Mouse (Mus musculus) stomach, embryonic 16.5 days (tissue): ENCODE data around the gene Mrnip. TPM values are rescaled to one million over a fixed set of nuclear protein-coding genes. Genes with fewer than 3 reads are reported as not detected.

Experiments
- ATAC-seq: fragments of 200-750 bp; cut with Nextera tagmentation; 2 replicates; pipeline ENCODE4 v1.8.0; 2017; ENCODE audit warnings: moderate number of reproducible peaks, moderate TSS enrichment; ENCODE audit not compliant: insufficient read depth, low FRiP score
- H3K27ac ChIP-seq: fragments of 300-500 bp; sonication (generic); 2 replicates; pipeline ENCODE4 v1.5.1; 2014; ENCODE audit warnings: low read length
- H3K27me3 ChIP-seq: fragments of 300-500 bp; sonication (generic); 2 replicates; pipeline ENCODE4 v1.6.1; 2014; ENCODE audit warnings: low read length, control low read depth, mixed read lengths; ENCODE audit not compliant: control insufficient read depth, insufficient read depth
- H3K36me3 ChIP-seq: fragments of 300-500 bp; sonication (generic); 2 replicates; pipeline ENCODE4 v1.6.1; 2014; ENCODE audit warnings: low read length; ENCODE audit not compliant: control insufficient read depth, insufficient read depth
- H3K4me1 ChIP-seq: fragments of 300-500 bp; sonication (generic); 2 replicates; pipeline ENCODE4 v1.6.1; 2014; ENCODE audit warnings: low read length, control low read depth, mixed read lengths; ENCODE audit not compliant: control insufficient read depth, insufficient read depth
- H3K4me2 ChIP-seq: fragments of 300-500 bp; sonication (generic); 2 replicates; pipeline ENCODE4 v1.6.1; 2014; ENCODE audit warnings: low read depth, low read length, mixed read lengths
- H3K4me3 ChIP-seq: fragments of 300-500 bp; sonication (generic); replicated peaks from 2 replicates; pipeline ENCODE4 v1.5.1; 2014; ENCODE audit warnings: mild to moderate bottlenecking, low read length
- H3K9ac ChIP-seq: fragments of 300-500 bp; sonication (generic); 2 replicates; pipeline ENCODE4 v1.6.1; 2014; ENCODE audit warnings: low read length
- H3K9me3 ChIP-seq: fragments of 300-500 bp; sonication (generic); replicated peaks from 2 replicates; pipeline ENCODE4 v1.6.1; 2016; ENCODE audit warnings: low read length, control low read depth; ENCODE audit not compliant: control insufficient read depth
- WGBS: fragments of 180-500 bp; shearing (Covaris S2); extraction: QIAGEN DNeasy Blood & Tissue Kit; methylation state at CpG from one replicate; pipeline ENCODE4 v1.1.7; 2014; 5-methylcytosine and 5-hydroxymethylcytosine counted together
- polyA plus RNA-seq: library from polyadenylated mRNA; unstranded; fragments of >200 nt; fragmentation: Nextera tagmentation; extraction: Ambion mirVana; gene quantifications from 2 replicates; pipeline ENCODE4 v1.2.1, GENCODE M21; 2015

Gene Mrnip
- polyA plus RNA-seq, 1 experiment from 2014 or later, result 12.5 TPM

- H3K9me3 ChIP-seq, result no peaks in the 10 kb centered on the region
- H3K27me3 ChIP-seq, result no peaks in the 10 kb centered on the region
- H3K36me3 ChIP-seq, result peaks cover 23% of the 10 kb centered on the region
- peaks cover 8% of the 10 kb centered on the region for H3K4me1 ChIP-seq
- no peak for ATAC-seq
- H3K4me2 ChIP-seq, result no peak overlapping the region
- H3K27ac ChIP-seq, result no peak overlapping the region
- H3K9ac ChIP-seq, result no peak overlapping the region
- no peak overlapping the region for H3K4me3 ChIP-seq
- WGBS, result 97% methylated on average over 14 of the region's 14 CpGs
These were observed 33.1 kb downstream of the Mrnip start for GRCm38 (mm10) chr11:50207344-50207743.

GRCm38 (mm10) chr11:50208039-50208438 lies 33.8 kb downstream of the Mrnip start:
- no peak overlapping the region for H3K4me3 ChIP-seq
- peaks cover 14% of the 10 kb centered on the region for H3K4me1 ChIP-seq
- ATAC-seq, result no peak
- no peaks in the 10 kb centered on the region for H3K9me3 ChIP-seq
- no peak overlapping the region for H3K27ac ChIP-seq
- peaks cover 23% of the 10 kb centered on the region for H3K36me3 ChIP-seq
- no peaks in the 10 kb centered on the region for H3K27me3 ChIP-seq
- 92% methylated on average over 5 of the region's 5 CpGs for WGBS
- no peak overlapping the region; the same call in 1 of the 2 replicates for H3K4me2 ChIP-seq
- H3K9ac ChIP-seq, result no peak overlapping the region

- WGBS, result under 1% methylated on average over 24 of the region's 24 CpGs
- Histone ChIP-seq H3K27ac (peak overlapping the region; percentile 99), H3K4me3 (peak overlapping the region; percentile 99), H3K4me1 (peaks cover 16% of the 10 kb centered on the region), H3K4me2 (peak overlapping the region; percentile 79), H3K36me3 (peaks cover 13% of the 10 kb centered on the region; the same call in 1 of the 2 replicates), H3K9ac (peak overlapping the region; percentile 97), H3K9me3 (no peaks in the 10 kb centered on the region), H3K27me3 (no peaks in the 10 kb centered on the region)
- peak; percentile 96 for ATAC-seq
These were observed 35.9 kb downstream of the Mrnip start for GRCm38 (mm10) chr11:50210101-50210504.

- WGBS, result under 1% methylated on average over 48 of the region's 48 CpGs
- peaks cover 19% of the 10 kb centered on the region for H3K4me1 ChIP-seq
- peak within 1 kb of the TSS; percentile 97 for H3K9ac ChIP-seq
- no peaks in the 10 kb centered on the region for H3K9me3 ChIP-seq
- ATAC-seq, result peak; percentile 57
- H3K36me3 ChIP-seq, result peaks cover 9% of the 10 kb centered on the region; the same call in 1 of the 2 replicates
- H3K27ac ChIP-seq, result peak within 1 kb of the TSS; percentile 99
- H3K27me3 ChIP-seq, result no peaks in the 10 kb centered on the region
- H3K4me2 ChIP-seq, result peak within 1 kb of the TSS; percentile 79
- H3K4me3 ChIP-seq, result peak within 1 kb of the TSS; percentile 99
These were observed 36.4 kb downstream of the Mrnip start, which contains the start of the genes Sqstm1 and Mgat4b for GRCm38 (mm10) chr11:50210505-50211151. TSS of gene Sqstm1 (minus strand) at chr11:50210827. TSS of gene Mgat4b (plus strand) at chr11:50210890.

- peak overlapping the region; percentile 99 for H3K4me3 ChIP-seq
- no peaks in the 10 kb centered on the region for H3K9me3 ChIP-seq
- H3K4me2 ChIP-seq, result peak overlapping the region; percentile 79
- H3K27ac ChIP-seq, result no peak overlapping the region
- peak overlapping the region; percentile 97 for H3K9ac ChIP-seq
- H3K27me3 ChIP-seq, result no peaks in the 10 kb centered on the region
- peaks cover 1% of the 10 kb centered on the region; the same call in 1 of the 2 replicates for H3K36me3 ChIP-seq
- 86% methylated on average over 3 of the region's 3 CpGs for WGBS
- ATAC-seq, result no peak
- H3K4me1 ChIP-seq, result peaks cover 25% of the 10 kb centered on the region
These were observed 37.2 kb downstream of the Mrnip start for GRCm38 (mm10) chr11:50211322-50212059.

- H3K27ac ChIP-seq, result no peak overlapping the region
- H3K4me2 ChIP-seq, result no peak overlapping the region
- H3K9ac ChIP-seq, result no peak overlapping the region
- ATAC-seq, result no peak
- H3K9me3 ChIP-seq, result no peaks in the 10 kb centered on the region
- no peak overlapping the region for H3K4me3 ChIP-seq
- H3K4me1 ChIP-seq, result peaks cover 25% of the 10 kb centered on the region
- no peaks in the 10 kb centered on the region for H3K27me3 ChIP-seq
- 64% methylated on average over 3 of the region's 3 CpGs for WGBS
- no peaks in the 10 kb centered on the region for H3K36me3 ChIP-seq
These were observed 38.0 kb downstream of the Mrnip start for GRCm38 (mm10) chr11:50212060-50212739.

- H3K4me1 ChIP-seq, result peaks cover 25% of the 10 kb centered on the region
- no peaks in the 10 kb centered on the region for H3K36me3 ChIP-seq
- no peaks in the 10 kb centered on the region for H3K9me3 ChIP-seq
- peak overlapping the region; percentile 3 for H3K27ac ChIP-seq
- H3K9ac ChIP-seq, result no peak overlapping the region
- no peak overlapping the region for H3K4me3 ChIP-seq
- 49% methylated on average over 11 of the region's 11 CpGs for WGBS
- no peaks in the 10 kb centered on the region for H3K27me3 ChIP-seq
- no peak overlapping the region for H3K4me2 ChIP-seq
- ATAC-seq, result peak; percentile 57
These were observed 38.9 kb downstream of the Mrnip start for GRCm38 (mm10) chr11:50212848-50213758.

- Histone ChIP-seq H3K4me3 (no peak overlapping the region), H3K36me3 (no peaks in the 10 kb centered on the region), H3K9ac (no peak overlapping the region), H3K4me2 (no peak overlapping the region), H3K27ac (no peak overlapping the region), H3K27me3 (no peaks in the 10 kb centered on the region), H3K9me3 (no peaks in the 10 kb centered on the region), H3K4me1 (peaks cover 20% of the 10 kb centered on the region)
- WGBS, result 92% methylated on average over 6 of the region's 6 CpGs
- no peak for ATAC-seq
These were observed 40.4 kb downstream of the Mrnip start for GRCm38 (mm10) chr11:50214631-50215030.
